Mouse (Mus musculus): ENCODE results near the gene Borcs5.

DNA sequence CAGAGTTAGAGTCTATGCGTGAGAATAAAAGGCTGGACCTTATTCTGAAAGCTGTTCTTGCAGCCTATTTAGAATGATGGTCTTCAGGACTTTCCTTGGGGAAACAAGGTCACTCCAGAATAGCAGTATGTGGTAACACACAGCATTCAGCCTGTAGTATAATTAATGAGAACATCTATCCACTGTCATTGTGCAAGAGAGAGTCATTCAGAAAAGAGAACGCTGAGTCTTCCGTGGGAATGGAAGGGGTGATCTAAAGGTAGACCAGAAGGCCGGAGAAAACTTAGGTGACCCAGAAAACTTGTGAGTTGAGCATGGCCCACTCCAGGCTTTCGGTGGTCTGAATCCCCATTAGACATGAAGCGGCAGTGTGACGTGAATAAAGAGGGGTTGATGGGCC, 62.9 kb downstream of the Borcs5 start:
- TF ChIP-seq GATA1 (IDR thresholded peaks at IDR 0.05; ENCODE audit: low read length), result no peak
- no peak for TF ChIP-seq TAL1 (IDR thresholded peaks at IDR 0.05; ENCODE audit: low read length)

Measured in erythroblast, embryonic 14.5 days (primary cell).